Mouse (Mus musculus) ES-Bruce4 (cell line): ENCODE measurements around the gene 4933405L10Rik. TPM values are rescaled to one million over a fixed set of nuclear protein-coding genes. Genes with fewer than 3 reads are reported as not detected.

Source experiments
- H3K27ac ChIP-seq: 2 replicates; pipeline ENCODE4 v1.5.1; 2012; ENCODE audit warnings: low read length, inconsistent platforms; ENCODE audit not compliant: insufficient read depth
- H3K27me3 ChIP-seq: 2 replicates; pipeline ENCODE4 v1.6.1; 2012; ENCODE audit warnings: mild to moderate bottlenecking, low read length, inconsistent platforms; ENCODE audit not compliant: control insufficient read depth, poor library complexity, insufficient read depth, severe bottlenecking
- H3K36me3 ChIP-seq: 2 replicates; pipeline ENCODE4 v1.6.1; 2012; ENCODE audit warnings: inconsistent platforms, mild to moderate bottlenecking, low read length, moderate library complexity; ENCODE audit not compliant: control insufficient read depth, poor library complexity, insufficient read depth, severe bottlenecking
- H3K4me1 ChIP-seq: one replicate; pipeline ENCODE4 v1.8.1; 2011; ENCODE audit warnings: low read length; ENCODE audit not compliant: control insufficient read depth, insufficient read depth
- H3K4me3 ChIP-seq: 2 replicates; pipeline ENCODE4 v1.5.1; 2011; ENCODE audit warnings: low read depth, mild to moderate bottlenecking, low read length
- H3K9ac ChIP-seq: 2 replicates; pipeline ENCODE4 v1.6.1; 2012; ENCODE audit warnings: low read depth, mild to moderate bottlenecking, inconsistent platforms; ENCODE audit not compliant: poor library complexity, severe bottlenecking
- H3K9me3 ChIP-seq: replicated peaks from 2 replicates; pipeline ENCODE4 v1.6.1; 2012; ENCODE audit warnings: mild to moderate bottlenecking, low read length, inconsistent platforms; ENCODE audit not compliant: control insufficient read depth, poor library complexity, insufficient read depth, severe bottlenecking
- CTCF ChIP-seq: IDR thresholded peaks from one replicate; pipeline ENCODE4 v1.8.1; 2011; ENCODE audit warnings: low read depth, low read length
- EP300 ChIP-seq: IDR thresholded peaks from 2 replicates; pipeline ENCODE4 v1.6.1; 2011; ENCODE audit warnings: low read depth, low read length; ENCODE audit not compliant: insufficient read depth
- POLR2A ChIP-seq: IDR thresholded peaks from one replicate; pipeline ENCODE4 v1.8.1; 2011; ENCODE audit warnings: low read length; ENCODE audit not compliant: insufficient read depth
- polyA plus RNA-seq: library from polyadenylated mRNA; stranded (reverse); fragments of >200 nt; gene quantifications from 2 replicates; pipeline ENCODE4 v1.2.4, GENCODE M21; 2011; ENCODE audit warnings: low read depth; ENCODE audit not compliant: missing spikeins, insufficient read depth, insufficient read length

The 4933405L10Rik gene
- polyA plus RNA-seq, 1 experiment, result not detected

DNA sequence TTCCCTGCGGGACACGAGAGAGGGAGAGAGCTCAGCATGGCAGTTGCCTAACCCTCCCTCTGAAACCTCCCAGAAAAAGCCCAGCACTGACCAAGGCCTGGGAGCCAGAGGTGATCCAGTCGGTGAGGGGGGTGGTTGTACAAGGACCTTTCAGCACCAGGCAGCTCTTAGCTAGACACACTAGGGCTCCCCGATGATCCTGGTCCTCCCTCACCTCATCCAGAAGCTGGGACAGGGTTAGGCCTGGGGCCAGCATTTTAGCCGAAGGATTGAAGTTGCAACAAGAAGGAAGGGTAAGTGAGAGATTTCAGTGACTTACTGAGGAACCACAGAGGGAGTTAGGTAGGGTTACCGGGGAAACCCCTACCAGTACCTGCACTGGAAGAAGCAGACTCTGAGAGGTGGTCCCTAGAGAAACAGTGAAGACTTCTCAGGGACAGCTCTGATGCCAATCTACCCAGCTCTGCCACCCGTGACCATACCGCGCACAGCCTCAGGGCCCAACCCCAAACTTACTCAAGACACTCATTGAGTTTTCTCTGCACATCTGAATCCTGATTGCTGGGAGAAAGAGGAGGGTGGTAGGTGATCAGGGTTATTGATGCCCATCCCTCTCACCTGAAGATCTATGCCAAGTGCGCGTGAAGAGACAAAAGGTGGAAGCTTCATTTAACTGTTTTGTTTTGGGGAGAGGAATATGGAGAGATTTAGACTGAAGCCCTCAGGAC, 7.8 kb upstream of the 4933405L10Rik start:
- H3K27me3 ChIP-seq, result no peaks in the 10 kb centered on the region

DNA sequence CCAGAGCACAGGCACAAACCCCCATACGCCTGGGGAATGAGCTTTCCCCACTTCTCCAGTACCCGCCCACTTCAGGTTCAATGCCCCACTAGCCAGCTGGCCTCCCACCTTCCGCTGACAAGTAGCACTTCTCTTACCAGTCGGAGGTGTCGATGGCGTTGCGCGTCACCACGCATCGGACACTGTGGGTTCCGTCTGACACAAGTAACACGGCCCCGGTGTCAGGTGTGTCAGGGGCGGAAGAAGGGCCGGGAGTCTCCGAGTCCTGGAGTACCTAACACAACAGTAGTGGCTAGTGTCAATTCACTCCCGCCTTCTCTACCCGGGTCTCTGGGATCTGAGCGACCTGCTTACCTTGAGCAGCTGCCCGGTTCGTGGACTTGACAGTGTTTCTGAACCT, 6.9 kb upstream of the 4933405L10Rik start:
- TF ChIP-seq EP300 (no peak), POLR2A (no peak), CTCF (no peak)
- Histone ChIP-seq H3K9ac (peak overlapping the region; percentile 64), H3K9me3 (no peaks in the 10 kb centered on the region), H3K4me1 (no peaks in the 10 kb centered on the region), H3K36me3 (peaks cover 17% of the 10 kb centered on the region), H3K4me3 (peak overlapping the region; percentile 76), H3K27me3 (no peaks in the 10 kb centered on the region), H3K27ac (no peak overlapping the region)

More for the DNA sequence above, 7.8 kb upstream of the 4933405L10Rik start:
- H3K4me3 ChIP-seq, result no peak overlapping the region
- H3K9me3 ChIP-seq, result no peaks in the 10 kb centered on the region
- H3K9ac ChIP-seq, result peak overlapping the region; percentile 64; the same call in 1 of the 2 replicates
- no peak overlapping the region for H3K27ac ChIP-seq
- TF ChIP-seq EP300 (no peak), CTCF (no peak), POLR2A (no peak)
- H3K4me1 ChIP-seq, result no peaks in the 10 kb centered on the region
- peaks cover 17% of the 10 kb centered on the region for H3K36me3 ChIP-seq

GRCm38 (mm10) chr8:105700966-105701824, 6.3 kb upstream of the 4933405L10Rik start, which contains the start of the genes Acd and Pard6a:
Acd (minus strand) TSS chr8:105701102.
Pard6a (plus strand) TSS chr8:105701148.
- Histone ChIP-seq H3K4me1 (no peaks in the 10 kb centered on the region), H3K9me3 (no peaks in the 10 kb centered on the region), H3K36me3 (peaks cover 17% of the 10 kb centered on the region), H3K9ac (peak within 1 kb of the TSS; percentile 64), H3K4me3 (peak within 1 kb of the TSS; percentile 76), H3K27ac (peak within 1 kb of the TSS; percentile 82), H3K27me3 (no peaks in the 10 kb centered on the region)
- TF ChIP-seq EP300 (no peak), POLR2A (no peak), CTCF (no peak)

- Histone ChIP-seq H3K27me3 (no peaks in the 10 kb centered on the region), H3K9me3 (no peaks in the 10 kb centered on the region), H3K4me1 (no peaks in the 10 kb centered on the region), H3K4me3 (peak overlapping the region; percentile 65), H3K9ac (peak overlapping the region; percentile 64), H3K36me3 (peaks cover 17% of the 10 kb centered on the region), H3K27ac (no peak overlapping the region)
- TF ChIP-seq EP300, result no peak
- TF ChIP-seq CTCF, result no peak
- TF ChIP-seq POLR2A, result no peak
Observed at GRCm38 (mm10) chr8:105702001-105702401, 5.5 kb upstream of the 4933405L10Rik start.

GRCm38 (mm10) chr8:105702731-105703415, 4.6 kb upstream of the 4933405L10Rik start:
- no peaks in the 10 kb centered on the region for H3K27me3 ChIP-seq
- H3K4me1 ChIP-seq, result no peaks in the 10 kb centered on the region
- no peak overlapping the region for H3K9ac ChIP-seq
- peaks cover 17% of the 10 kb centered on the region for H3K36me3 ChIP-seq
- no peak overlapping the region for H3K4me3 ChIP-seq
- TF ChIP-seq POLR2A (no peak), CTCF (no peak), EP300 (no peak)
- no peak overlapping the region for H3K27ac ChIP-seq
- no peaks in the 10 kb centered on the region for H3K9me3 ChIP-seq
